Mouse (Mus musculus): ENCODE data around the gene Ssu72. TPM values are rescaled to one million over a fixed set of nuclear protein-coding genes. Genes with fewer than 3 reads are reported as not detected.

The Ssu72 gene
- polyA plus RNA-seq, 1 experiment from 2014 or later = 162 TPM

GRCm38 (mm10) chr4:155761356-155762099, 56.9 kb downstream of the Ssu72 start:
- 2% methylated on average over 28 of the region's 28 CpGs for WGBS
- H3K27me3 ChIP-seq = no peaks in the 10 kb centered on the region
- H3K36me3 ChIP-seq (ENCODE audit: poor library complexity, severe bottlenecking) = peaks cover 6% of the 10 kb centered on the region; the same call in 1 of the 2 replicates
- no peaks in the 10 kb centered on the region for H3K9me3 ChIP-seq (replicated peaks)
- peak overlapping the region; percentile 97 for H3K4me2 ChIP-seq
- peaks cover 30% of the 10 kb centered on the region for H3K4me1 ChIP-seq
- no peak overlapping the region for H3K27ac ChIP-seq
- peak overlapping the region; percentile 86 for H3K4me3 ChIP-seq
- ATAC-seq = no peak
- peak overlapping the region; percentile 83 for H3K9ac ChIP-seq

GRCm38 (mm10) chr4:155762357-155762756, 57.8 kb downstream of the Ssu72 start:
- 93% methylated on average over 3 of the region's 3 CpGs for WGBS
- Histone ChIP-seq H3K36me3 (ENCODE audit: poor library complexity, severe bottlenecking) (no peaks in the 10 kb centered on the region), H3K27ac (no peak overlapping the region), H3K9me3 (replicated peaks) (no peaks in the 10 kb centered on the region), H3K4me2 (peak overlapping the region; percentile 97; the same call in 1 of the 2 replicates), H3K27me3 (no peaks in the 10 kb centered on the region), H3K4me3 (no peak overlapping the region), H3K9ac (no peak overlapping the region), H3K4me1 (peaks cover 30% of the 10 kb centered on the region)
- no peak for ATAC-seq

GRCm38 (mm10) chr4:155769496-155769879, 64.9 kb downstream of the Ssu72 start:
- H3K4me2 ChIP-seq = peak overlapping the region; percentile 71
- no peaks in the 10 kb centered on the region for H3K36me3 ChIP-seq (ENCODE audit: poor library complexity, severe bottlenecking)
- H3K9ac ChIP-seq = peak overlapping the region; percentile 79
- peaks cover 31% of the 10 kb centered on the region for H3K27me3 ChIP-seq
- peak overlapping the region; percentile 46 for H3K4me3 ChIP-seq
- no peaks in the 10 kb centered on the region for H3K9me3 ChIP-seq (replicated peaks)
- peaks cover 24% of the 10 kb centered on the region for H3K4me1 ChIP-seq
- 67% methylated on average over 5 of the region's 5 CpGs for WGBS
- no peak overlapping the region for H3K27ac ChIP-seq
- no peak for ATAC-seq

- Histone ChIP-seq H3K4me2 (peak overlapping the region; percentile 71), H3K36me3 (ENCODE audit: poor library complexity, severe bottlenecking) (no peaks in the 10 kb centered on the region), H3K27me3 (peaks cover 32% of the 10 kb centered on the region), H3K27ac (no peak overlapping the region; the same call in 1 of the 2 replicates), H3K9me3 (replicated peaks) (no peaks in the 10 kb centered on the region), H3K4me1 (peaks cover 29% of the 10 kb centered on the region), H3K9ac (peak overlapping the region; percentile 79), H3K4me3 (peak overlapping the region; percentile 46)
- WGBS = under 1% methylated on average over 39 of the region's 39 CpGs
- peak; percentile 84 for ATAC-seq
These were observed 65.4 kb downstream of the Ssu72 start for GRCm38 (mm10) chr4:155769880-155770512.

GRCm38 (mm10) chr4:155770626-155771025, 66.0 kb downstream of the Ssu72 start:
- 41% methylated on average over 24 of the region's 24 CpGs for WGBS
- Histone ChIP-seq H3K9ac (peak overlapping the region; percentile 79), H3K4me2 (peak overlapping the region; percentile 71), H3K36me3 (ENCODE audit: poor library complexity, severe bottlenecking) (no peaks in the 10 kb centered on the region), H3K27ac (no peak overlapping the region), H3K27me3 (peaks cover 38% of the 10 kb centered on the region), H3K9me3 (replicated peaks) (no peaks in the 10 kb centered on the region), H3K4me1 (peaks cover 31% of the 10 kb centered on the region), H3K4me3 (peak overlapping the region; percentile 46)
- no peak; the same call in 1 of the 2 replicates for ATAC-seq

GRCm38 (mm10) chr4:155771706-155772105, 67.1 kb downstream of the Ssu72 start:
- H3K4me1 ChIP-seq = peaks cover 31% of the 10 kb centered on the region
- no peak for ATAC-seq
- no peaks in the 10 kb centered on the region for H3K9me3 ChIP-seq (replicated peaks)
- H3K27ac ChIP-seq = no peak overlapping the region
- H3K4me2 ChIP-seq = no peak overlapping the region
- no peaks in the 10 kb centered on the region for H3K36me3 ChIP-seq (ENCODE audit: poor library complexity, severe bottlenecking)
- peaks cover 45% of the 10 kb centered on the region for H3K27me3 ChIP-seq
- no peak overlapping the region for H3K9ac ChIP-seq
- WGBS = 88% methylated on average over 2 of the region's 2 CpGs
- H3K4me3 ChIP-seq = no peak overlapping the region

- H3K4me2 ChIP-seq = no peak overlapping the region
- no peak overlapping the region for H3K9ac ChIP-seq
- H3K9me3 ChIP-seq (replicated peaks) = no peaks in the 10 kb centered on the region
- H3K36me3 ChIP-seq (ENCODE audit: poor library complexity, severe bottlenecking) = no peaks in the 10 kb centered on the region
- peaks cover 31% of the 10 kb centered on the region for H3K4me1 ChIP-seq
- H3K27ac ChIP-seq = no peak overlapping the region
- no peak for ATAC-seq
- no peak overlapping the region for H3K4me3 ChIP-seq
- H3K27me3 ChIP-seq = peaks cover 49% of the 10 kb centered on the region
- 90% methylated on average over 13 of the region's 13 CpGs for WGBS
These were observed 68.2 kb downstream of the Ssu72 start for GRCm38 (mm10) chr4:155772786-155773185.

GRCm38 (mm10) chr4:155773335-155774078, 68.9 kb downstream of the Ssu72 start:
- Histone ChIP-seq H3K27ac (no peak overlapping the region), H3K4me1 (peaks cover 31% of the 10 kb centered on the region), H3K9ac (peak overlapping the region; percentile 50), H3K36me3 (ENCODE audit: poor library complexity, severe bottlenecking) (no peaks in the 10 kb centered on the region), H3K4me2 (peak overlapping the region; percentile 65), H3K27me3 (peaks cover 49% of the 10 kb centered on the region), H3K4me3 (peak overlapping the region; percentile 36), H3K9me3 (replicated peaks) (no peaks in the 10 kb centered on the region)
- ATAC-seq = no peak
- 46% methylated on average over 5 of the region's 5 CpGs for WGBS

GRCm38 (mm10) chr4:155774280-155774754, 69.7 kb downstream of the Ssu72 start, which contains the start of gene Vwa1:
Gene Vwa1 (minus strand): TSS chr4:155774698.
- peaks cover 49% of the 10 kb centered on the region for H3K27me3 ChIP-seq
- peak within 1 kb of the TSS; percentile 36 for H3K4me3 ChIP-seq
- under 1% methylated on average over 35 of the region's 35 CpGs for WGBS

GRCm38 (mm10) chr4:155774971-155775740, 70.6 kb downstream of the Ssu72 start:
- Histone ChIP-seq H3K27me3 (peaks cover 49% of the 10 kb centered on the region), H3K4me2 (peak overlapping the region; percentile 65), H3K4me1 (peaks cover 23% of the 10 kb centered on the region), H3K9ac (peak overlapping the region; percentile 50; the same call in 1 of the 2 replicates), H3K9me3 (replicated peaks) (no peaks in the 10 kb centered on the region), H3K4me3 (peak overlapping the region; percentile 36; the same call in 1 of the 2 replicates), H3K27ac (no peak overlapping the region), H3K36me3 (ENCODE audit: poor library complexity, severe bottlenecking) (no peaks in the 10 kb centered on the region)
- no peak for ATAC-seq
- 56% methylated on average over 9 of the region's 9 CpGs for WGBS

More at GRCm38 (mm10) chr4:155774280-155774754, 69.7 kb downstream of the Ssu72 start, which contains the start of gene Vwa1:
- Histone ChIP-seq H3K4me2 (peak within 1 kb of the TSS; percentile 65), H3K9me3 (replicated peaks) (no peaks in the 10 kb centered on the region), H3K4me1 (peaks cover 31% of the 10 kb centered on the region), H3K9ac (peak within 1 kb of the TSS; percentile 50), H3K27ac (no peak within 1 kb of the TSS), H3K36me3 (ENCODE audit: poor library complexity, severe bottlenecking) (no peaks in the 10 kb centered on the region)
- peak; percentile 79 for ATAC-seq

GRCm38 (mm10) chr4:155775855-155776254, 71.3 kb downstream of the Ssu72 start:
- Histone ChIP-seq H3K9me3 (replicated peaks) (no peaks in the 10 kb centered on the region), H3K4me2 (no peak overlapping the region), H3K36me3 (ENCODE audit: poor library complexity, severe bottlenecking) (no peaks in the 10 kb centered on the region), H3K4me3 (no peak overlapping the region), H3K27me3 (peaks cover 49% of the 10 kb centered on the region), H3K9ac (no peak overlapping the region), H3K4me1 (peaks cover 16% of the 10 kb centered on the region), H3K27ac (no peak overlapping the region)
- 83% methylated on average over 3 of the region's 3 CpGs for WGBS
- ATAC-seq = no peak

All from forebrain, embryonic 13.5 days (tissue).